Mouse (Mus musculus): Measurements from ENCODE around the gene Slc5a11. TPM values are rescaled to one million over a fixed set of nuclear protein-coding genes. Genes with fewer than 3 reads are reported as not detected.

Gene Slc5a11
- polyA plus RNA-seq, 1 experiment from 2014 or later: 0.09 TPM

Other genes with a start within 250 kb of the Slc5a11 start
- 37.7 and 41.1 TPM in 2 replicates for gene Rbbp6, start 249.1 kb upstream of the Slc5a11 start, polyA plus RNA-seq (2016; fragmentation: Nextera tagmentation; extraction: Ambion mirVana)
- gene Tnrc6a, start 90.9 kb upstream of the Slc5a11 start, polyA plus RNA-seq (2016; fragmentation: Nextera tagmentation; extraction: Ambion mirVana): 79.5 and 82.6 TPM in 2 replicates
- 62.3 and 64.0 TPM in 2 replicates for gene Lcmt1, start 155.0 kb downstream of the Slc5a11 start, polyA plus RNA-seq (2016; fragmentation: Nextera tagmentation; extraction: Ambion mirVana)
- 24.7 and 25.7 TPM in 2 replicates for gene Arhgap17, start 155.1 kb downstream of the Slc5a11 start, polyA plus RNA-seq (2016; fragmentation: Nextera tagmentation; extraction: Ambion mirVana)
- 0.31 and 0.54 TPM in 2 replicates for gene Aqp8, start 247.5 kb downstream of the Slc5a11 start, polyA plus RNA-seq (2016; fragmentation: Nextera tagmentation; extraction: Ambion mirVana)

All from midbrain, embryonic 12.5 days (tissue).